Mouse (Mus musculus): ENCODE measurements around the gene Gnpat. TPM values are rescaled to one million over a fixed set of nuclear protein-coding genes. Genes with fewer than 3 reads are reported as not detected.

Gnpat gene
- polyA plus RNA-seq (2015; fragmentation: Nextera tagmentation; extraction: Ambion mirVana): 91.6 and 94.7 TPM in 2 replicates

- peak; percentile 95 for ATAC-seq (ENCODE audit: insufficient number of reproducible peaks, insufficient read depth, low FRiP score, low TSS enrichment, low read depth)
- Histone ChIP-seq H3K9me3 (no peaks in the 10 kb centered on the region), H3K27ac (peak within 1 kb of the TSS; percentile 92), H3K4me1 (peaks cover 13% of the 10 kb centered on the region), H3K27me3 (no peaks in the 10 kb centered on the region), H3K9ac (peak within 1 kb of the TSS; percentile 97), H3K36me3 (peaks cover 41% of the 10 kb centered on the region), H3K4me2 (peak within 1 kb of the TSS; percentile 75), H3K4me3 (peak within 1 kb of the TSS; percentile 93)
- WGBS: 1% methylated on average over 54 of the region's 55 CpGs
These were observed at the start of gene Gnpat, which contains the start of gene 2810004N23Rik for GRCm38 (mm10) chr8:124862321-124863162. TSS of gene Gnpat (plus strand) at chr8:124863033. TSS of gene 2810004N23Rik (minus strand) at chr8:124863120.

DNA sequence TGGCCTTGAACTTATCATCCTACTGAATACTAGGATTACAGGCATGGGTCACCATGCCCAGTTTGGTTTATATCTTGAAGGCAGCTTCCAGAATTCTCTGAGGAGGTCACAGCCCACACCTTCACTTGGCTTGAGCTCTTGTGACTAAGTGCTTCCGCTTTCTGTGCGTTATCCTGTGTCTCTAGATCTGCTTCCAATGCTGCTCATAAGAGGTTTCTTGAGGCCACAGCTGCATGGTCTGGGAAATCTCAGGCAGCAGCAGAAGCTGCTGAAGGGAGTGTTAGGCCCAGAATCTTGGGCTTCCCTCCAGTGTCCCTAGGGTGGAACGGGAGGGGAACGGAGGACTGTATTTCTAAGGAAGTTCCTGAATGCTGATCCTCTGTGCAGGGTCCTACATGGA, 49.5 kb upstream of the Gnpat start:
- H3K36me3 ChIP-seq: no peaks in the 10 kb centered on the region
- H3K4me2 ChIP-seq: no peak overlapping the region
- H3K27me3 ChIP-seq: no peaks in the 10 kb centered on the region
- H3K4me3 ChIP-seq: no peak overlapping the region
- WGBS: 88% methylated on average over 4 of the region's 4 CpGs
- no peak overlapping the region for H3K27ac ChIP-seq
- H3K9me3 ChIP-seq: peaks cover 8% of the 10 kb centered on the region
- no peak for ATAC-seq (ENCODE audit: insufficient number of reproducible peaks, insufficient read depth, low FRiP score, low TSS enrichment, low read depth)
- no peaks in the 10 kb centered on the region for H3K4me1 ChIP-seq
- no peak overlapping the region for H3K9ac ChIP-seq

GRCm38 (mm10) chr8:124815870-124816269, 47.0 kb upstream of the Gnpat start:
- 87% methylated on average over 12 of the region's 12 CpGs for WGBS
- ATAC-seq (ENCODE audit: insufficient number of reproducible peaks, insufficient read depth, low FRiP score, low TSS enrichment, low read depth): no peak

GRCm38 (mm10) chr8:124816866-124817265, 46.0 kb upstream of the Gnpat start:
- H3K27ac ChIP-seq: no peak overlapping the region
- H3K27me3 ChIP-seq: peaks cover 4% of the 10 kb centered on the region; the same call in 1 of the 2 replicates
- peaks cover 8% of the 10 kb centered on the region for H3K9me3 ChIP-seq
- H3K4me1 ChIP-seq: no peaks in the 10 kb centered on the region
- no peak overlapping the region for H3K4me2 ChIP-seq
- no peaks in the 10 kb centered on the region for H3K36me3 ChIP-seq
- ATAC-seq (ENCODE audit: insufficient number of reproducible peaks, insufficient read depth, low FRiP score, low TSS enrichment, low read depth): no peak
- H3K4me3 ChIP-seq: no peak overlapping the region
- H3K9ac ChIP-seq: no peak overlapping the region
- 89% methylated on average over 11 of the region's 11 CpGs for WGBS

More at GRCm38 (mm10) chr8:124815870-124816269, 47.0 kb upstream of the Gnpat start:
- Histone ChIP-seq H3K9me3 (peaks cover 8% of the 10 kb centered on the region), H3K27ac (no peak overlapping the region), H3K27me3 (peaks cover 4% of the 10 kb centered on the region; the same call in 1 of the 2 replicates), H3K4me2 (no peak overlapping the region), H3K36me3 (no peaks in the 10 kb centered on the region), H3K9ac (no peak overlapping the region), H3K4me3 (no peak overlapping the region), H3K4me1 (no peaks in the 10 kb centered on the region)

GRCm38 (mm10) chr8:124817361-124817760, 45.5 kb upstream of the Gnpat start:
- Histone ChIP-seq H3K36me3 (no peaks in the 10 kb centered on the region), H3K27ac (no peak overlapping the region), H3K4me2 (no peak overlapping the region), H3K9me3 (peaks cover 8% of the 10 kb centered on the region), H3K9ac (no peak overlapping the region), H3K27me3 (peaks cover 4% of the 10 kb centered on the region; the same call in 1 of the 2 replicates), H3K4me1 (no peaks in the 10 kb centered on the region), H3K4me3 (no peak overlapping the region)
- ATAC-seq (ENCODE audit: insufficient number of reproducible peaks, insufficient read depth, low FRiP score, low TSS enrichment, low read depth): no peak
- WGBS: 79% methylated on average over 3 of the region's 3 CpGs

- no peaks in the 10 kb centered on the region for H3K36me3 ChIP-seq
- no peak overlapping the region for H3K9ac ChIP-seq
- no peak for ATAC-seq (ENCODE audit: insufficient number of reproducible peaks, insufficient read depth, low FRiP score, low TSS enrichment, low read depth)
- no peak overlapping the region for H3K27ac ChIP-seq
- WGBS: 73% methylated on average over 6 of the region's 6 CpGs
- peaks cover 8% of the 10 kb centered on the region for H3K9me3 ChIP-seq
- H3K4me2 ChIP-seq: no peak overlapping the region
- H3K27me3 ChIP-seq: peaks cover 4% of the 10 kb centered on the region; the same call in 1 of the 2 replicates
- H3K4me3 ChIP-seq: no peak overlapping the region
- H3K4me1 ChIP-seq: no peaks in the 10 kb centered on the region
These were observed 43.2 kb upstream of the Gnpat start for GRCm38 (mm10) chr8:124819612-124820115.

DNA sequence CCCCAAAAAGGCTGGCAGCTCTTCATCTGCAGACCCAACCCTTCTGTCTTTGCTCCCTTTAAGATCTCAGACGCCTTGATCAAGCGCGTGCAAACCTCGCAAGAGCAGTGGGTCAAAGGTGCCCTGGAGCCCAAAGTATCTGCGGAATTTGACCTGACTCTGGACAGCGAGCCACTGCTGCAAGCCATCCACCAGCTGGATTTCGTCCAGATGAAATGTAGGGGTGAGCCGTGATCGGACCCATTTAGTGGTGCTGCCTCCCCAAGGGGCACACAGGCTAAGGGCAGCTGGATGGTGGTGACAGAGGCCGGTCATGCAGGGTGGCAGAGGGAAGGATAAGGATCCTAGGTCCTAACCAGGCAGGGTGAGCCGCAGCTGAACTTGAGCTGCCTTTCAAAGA, 42.7 kb upstream of the Gnpat start:
- WGBS: 49% methylated on average over 11 of the region's 11 CpGs
- H3K4me1 ChIP-seq: no peaks in the 10 kb centered on the region
- no peak overlapping the region for H3K27ac ChIP-seq
- ATAC-seq (ENCODE audit: insufficient number of reproducible peaks, insufficient read depth, low FRiP score, low TSS enrichment, low read depth): no peak
- H3K36me3 ChIP-seq: no peaks in the 10 kb centered on the region
- no peak overlapping the region for H3K4me2 ChIP-seq
- H3K27me3 ChIP-seq: peaks cover 4% of the 10 kb centered on the region; the same call in 1 of the 2 replicates
- no peak overlapping the region for H3K4me3 ChIP-seq
- peaks cover 8% of the 10 kb centered on the region for H3K9me3 ChIP-seq
- H3K9ac ChIP-seq: no peak overlapping the region

- Histone ChIP-seq H3K9ac (no peak overlapping the region), H3K9me3 (no peaks in the 10 kb centered on the region), H3K36me3 (no peaks in the 10 kb centered on the region), H3K4me1 (0 out of 2 replicates have a peak, but pooled peaks cover 8% of the 10 kb centered on the region), H3K27me3 (peaks cover 14% of the 10 kb centered on the region; the same call in 1 of the 2 replicates), H3K27ac (no peak overlapping the region), H3K4me2 (no peak overlapping the region), H3K4me3 (no peak overlapping the region)
- 80% methylated on average over 6 of the region's 6 CpGs for WGBS
- ATAC-seq (ENCODE audit: insufficient number of reproducible peaks, insufficient read depth, low FRiP score, low TSS enrichment, low read depth): no peak
These were observed 39.3 kb upstream of the Gnpat start for GRCm38 (mm10) chr8:124823497-124823896.

GRCm38 (mm10) chr8:124826658-124827057, 36.2 kb upstream of the Gnpat start:
- Histone ChIP-seq H3K27ac (no peak overlapping the region), H3K9ac (no peak overlapping the region), H3K27me3 (peaks cover 11% of the 10 kb centered on the region; the same call in 1 of the 2 replicates), H3K4me1 (0 out of 2 replicates have a peak, but pooled peaks cover 8% of the 10 kb centered on the region), H3K4me3 (no peak overlapping the region), H3K36me3 (no peaks in the 10 kb centered on the region), H3K9me3 (no peaks in the 10 kb centered on the region), H3K4me2 (no peak overlapping the region)
- ATAC-seq (ENCODE audit: insufficient number of reproducible peaks, insufficient read depth, low FRiP score, low TSS enrichment, low read depth): no peak
- 28% methylated on average over 7 of the region's 7 CpGs for WGBS

DNA sequence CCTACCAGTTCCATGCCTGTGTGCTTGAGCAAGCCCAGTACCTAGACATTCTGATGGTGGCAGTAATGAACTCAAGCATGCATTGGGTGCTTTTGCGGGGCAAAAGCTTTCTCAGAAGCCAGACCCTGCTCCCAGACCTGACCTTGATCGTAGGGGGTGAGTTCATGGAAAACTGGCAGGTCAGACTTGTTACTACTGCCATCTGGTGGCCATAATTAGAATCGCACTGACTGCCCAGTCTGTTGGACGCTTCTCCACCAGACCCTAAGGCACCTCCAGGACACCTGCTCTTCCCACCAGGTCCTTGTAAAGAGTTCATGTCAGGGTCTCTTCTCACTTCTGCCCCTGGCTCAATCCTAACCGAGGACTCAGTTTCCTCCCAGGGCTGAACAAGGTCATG, 35.4 kb upstream of the Gnpat start:
- H3K4me3 ChIP-seq: no peak overlapping the region
- WGBS: 2% methylated on average over 5 of the region's 5 CpGs
- ATAC-seq (ENCODE audit: insufficient number of reproducible peaks, insufficient read depth, low FRiP score, low TSS enrichment, low read depth): no peak
- H3K27me3 ChIP-seq: peaks cover 11% of the 10 kb centered on the region; the same call in 1 of the 2 replicates
- no peaks in the 10 kb centered on the region for H3K36me3 ChIP-seq
- 0 out of 2 replicates have a peak, but pooled peaks cover 8% of the 10 kb centered on the region for H3K4me1 ChIP-seq
- no peak overlapping the region for H3K27ac ChIP-seq
- no peak overlapping the region for H3K4me2 ChIP-seq
- H3K9me3 ChIP-seq: no peaks in the 10 kb centered on the region
- no peak overlapping the region for H3K9ac ChIP-seq

- H3K4me3 ChIP-seq: no peak overlapping the region
- H3K9ac ChIP-seq: no peak overlapping the region
- H3K27me3 ChIP-seq: peaks cover 11% of the 10 kb centered on the region; the same call in 1 of the 2 replicates
- peaks cover 9% of the 10 kb centered on the region for H3K4me1 ChIP-seq
- no peak overlapping the region for H3K27ac ChIP-seq
- H3K9me3 ChIP-seq: no peaks in the 10 kb centered on the region
- no peak for ATAC-seq (ENCODE audit: insufficient number of reproducible peaks, insufficient read depth, low FRiP score, low TSS enrichment, low read depth)
- H3K36me3 ChIP-seq: no peaks in the 10 kb centered on the region
- 78% methylated on average over 24 of the region's 24 CpGs for WGBS
- no peak overlapping the region for H3K4me2 ChIP-seq
These were observed 34.1 kb upstream of the Gnpat start for GRCm38 (mm10) chr8:124828561-124829240.
